Mouse (Mus musculus) embryonic stem cell, embryonic (primary cell): ENCODE results near the gene Cox19.

Experiments
- CTCF ChIA-PET, 4 experiments: fragments of 300-600 bp in 2 of 4; fragments of 350-600 bp in 2 of 4; sonication (Branson Sonifier 250); formaldehyde crosslinking; loops; one replicate each; lab custom pipeline; 2022; ENCODE audit warnings: inconsistent platforms in 2 of 4; lab: Charles Lee
- POLR2A ChIA-PET, 4 experiments: fragments of 300-600 bp in 2 of 4; fragments of 350-600 bp in 2 of 4; sonication (Branson Sonifier 250); formaldehyde crosslinking; loops; one replicate each; lab custom pipeline; 2022; ENCODE audit warnings: antibody characterized with exemption in 4 of 4, inconsistent platforms in 1 of 4; lab: Charles Lee

The Cox19 gene

DNA sequence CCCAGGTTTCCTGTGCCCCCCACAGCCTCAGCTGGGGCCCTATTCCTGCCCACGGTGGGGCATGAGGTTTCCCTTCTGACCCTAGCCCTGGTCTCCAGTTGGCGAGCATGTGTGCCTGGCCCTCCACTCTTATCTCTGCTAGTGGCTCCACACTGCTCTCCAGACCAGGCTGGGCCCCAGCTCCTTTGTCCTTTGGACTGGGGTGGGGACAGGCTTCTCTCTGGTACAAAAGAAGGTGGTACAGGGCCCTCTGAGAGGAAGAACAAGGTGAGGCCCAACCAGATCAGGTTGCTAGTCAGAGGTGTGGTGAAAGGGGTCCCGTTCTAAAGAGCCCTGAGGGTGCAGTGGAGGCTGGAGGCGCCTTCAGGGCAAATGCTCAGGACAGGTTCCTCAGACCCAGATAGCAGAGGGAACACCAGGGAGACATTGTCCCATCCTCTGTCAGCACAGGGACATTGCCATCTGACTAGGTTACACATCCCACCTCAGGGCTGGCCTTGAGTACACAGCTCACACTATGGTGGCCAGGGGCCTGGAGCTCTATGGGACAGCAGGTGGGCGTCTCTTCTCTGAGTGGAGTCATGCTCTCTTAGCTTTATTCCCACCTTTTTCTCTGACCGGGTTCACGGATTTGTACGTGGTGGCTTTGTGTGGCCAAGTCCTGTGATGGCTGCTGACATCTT is 18.5 kb downstream of the Cox19 start:
- CTCF ChIA-PET, result interaction anchor here (0.9 to 5.6 kb wide), 28 partner anchors 8 to 418 kb away, joined by 3 to 114 read pairs (median 6); partner anchors contain the start of genes Cox19 (in 2 of the 4), Cyp2w1 (in 2 of the 4), Get4 (in 1 of the 4) and Zfand2a (in 1 of the 4)
- POLR2A ChIA-PET, result interaction anchor here in 3 of 4 experiments (0.5 to 6.0 kb wide), 17 partner anchors 9 to 252 kb away, joined by 3 to 37 read pairs (median 5); partner anchors contain the start of genes Cox19 (in 2 of the 3), Cyp2w1 (in 2 of the 3) and Get4 (in 1 of the 3)

GRCm38 (mm10) chr5:139331742-139332141 is 19.5 kb downstream of the Cox19 start:
- POLR2A ChIA-PET, result interaction anchor here in 3 of 4 experiments (0.6 to 6.0 kb wide), 23 partner anchors 9 to 1057 kb away, joined by 3 to 37 read pairs (median 4); partner anchors contain the start of genes Cyp2w1 (in 2 of the 3), Cox19 (in 1 of the 3), Get4 (in 1 of the 3) and Gpr146 (in 1 of the 3)
- CTCF ChIA-PET, result interaction anchor here (0.5 to 5.6 kb wide), 60 partner anchors 9 to 1595 kb away, joined by 3 to 114 read pairs (median 4); partner anchors contain the start of genes Cox19 (in 2 of the 4), Cyp2w1 (in 2 of the 4), Dnaaf5 (in 1 of the 4) and Get4 (in 1 of the 4)

DNA sequence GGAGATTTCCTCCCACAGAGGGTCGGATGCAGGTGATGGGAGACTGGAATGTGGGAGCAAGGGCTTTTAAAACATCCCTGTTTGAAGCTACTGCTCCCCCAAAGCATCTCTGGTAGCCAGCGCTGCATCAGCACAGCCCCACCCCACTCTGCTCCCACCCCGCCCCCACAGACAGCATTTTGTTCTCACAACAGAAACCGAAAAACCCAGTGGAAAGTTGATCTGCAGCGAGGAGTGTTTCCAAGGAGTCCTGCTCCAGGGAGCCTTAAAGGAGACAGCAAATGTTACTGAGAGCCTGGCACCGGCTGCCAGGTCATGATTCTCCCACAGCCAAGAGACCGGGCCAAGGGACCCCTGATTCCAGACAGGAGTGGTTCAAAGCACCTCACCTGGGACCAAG is 20.5 kb downstream of the Cox19 start:
- ChIA-PET POLR2A (interaction anchor here in 2 of 4 experiments (0.7 to 6.0 kb wide), 10 partner anchors 8 to 217 kb away, joined by 3 to 37 read pairs (median 6); partner anchors contain the start of gene Cyp2w1 (in 1 of the 2)), CTCF (interaction anchor here (0.6 to 5.6 kb wide), 15 partner anchors 10 to 60 kb away, joined by 3 to 114 read pairs (median 8); partner anchors contain the start of genes Cox19 (in 2 of the 4) and Cyp2w1 (in 2 of the 4))

GRCm38 (mm10) chr5:139327634-139328020 is 23.6 kb downstream of the Cox19 start:
- ChIA-PET POLR2A (interaction anchor here (0.6 to 5.7 kb wide), 19 partner anchors 9 to 402 kb away, joined by 3 to 33 read pairs (median 4); no protein-coding TSS in a partner anchor), CTCF (interaction anchor here (0.6 to 1.7 kb wide), 11 partner anchors 9 to 440 kb away, joined by 3 to 7 read pairs (median 4); no protein-coding TSS in a partner anchor)

DNA sequence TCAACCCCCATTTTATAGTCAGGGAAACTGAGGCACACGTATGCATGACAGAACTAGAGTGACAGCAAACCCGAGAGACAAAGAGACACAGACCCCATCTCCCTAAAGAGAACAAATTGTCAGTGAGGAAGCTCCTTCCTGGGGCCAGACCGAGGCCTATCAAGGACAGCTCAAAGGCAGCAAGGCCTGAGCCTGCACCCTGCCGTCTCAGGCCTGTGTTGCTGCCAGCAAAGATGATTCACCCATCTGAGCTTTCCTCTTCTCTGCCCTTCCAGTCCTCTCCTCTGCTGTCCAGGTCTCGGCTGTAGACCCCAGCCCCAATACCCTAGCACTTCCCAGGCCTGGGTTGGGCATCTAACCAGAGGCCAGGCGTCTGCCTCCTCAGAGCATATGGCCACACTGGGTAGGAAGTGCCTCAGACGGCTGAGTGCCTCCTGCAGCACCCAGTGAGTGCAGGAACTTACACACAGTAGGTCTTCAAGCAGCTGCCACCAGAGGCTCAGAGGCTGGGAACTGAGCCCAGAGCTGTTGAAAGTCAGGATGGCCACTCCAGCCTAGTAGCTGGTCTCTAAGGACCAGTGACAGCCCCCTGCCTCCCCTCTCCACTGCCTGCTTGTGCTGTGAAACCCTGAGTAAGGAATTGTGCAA is 24.1 kb downstream of the Cox19 start:
- CTCF ChIA-PET, result interaction anchor here (0.5 to 2.8 kb wide), 17 partner anchors 10 to 440 kb away, joined by 3 to 11 read pairs (median 4); no protein-coding TSS in a partner anchor
- POLR2A ChIA-PET, result interaction anchor here (0.6 to 5.7 kb wide), 22 partner anchors 7 to 402 kb away, joined by 3 to 33 read pairs (median 4); no protein-coding TSS in a partner anchor

DNA sequence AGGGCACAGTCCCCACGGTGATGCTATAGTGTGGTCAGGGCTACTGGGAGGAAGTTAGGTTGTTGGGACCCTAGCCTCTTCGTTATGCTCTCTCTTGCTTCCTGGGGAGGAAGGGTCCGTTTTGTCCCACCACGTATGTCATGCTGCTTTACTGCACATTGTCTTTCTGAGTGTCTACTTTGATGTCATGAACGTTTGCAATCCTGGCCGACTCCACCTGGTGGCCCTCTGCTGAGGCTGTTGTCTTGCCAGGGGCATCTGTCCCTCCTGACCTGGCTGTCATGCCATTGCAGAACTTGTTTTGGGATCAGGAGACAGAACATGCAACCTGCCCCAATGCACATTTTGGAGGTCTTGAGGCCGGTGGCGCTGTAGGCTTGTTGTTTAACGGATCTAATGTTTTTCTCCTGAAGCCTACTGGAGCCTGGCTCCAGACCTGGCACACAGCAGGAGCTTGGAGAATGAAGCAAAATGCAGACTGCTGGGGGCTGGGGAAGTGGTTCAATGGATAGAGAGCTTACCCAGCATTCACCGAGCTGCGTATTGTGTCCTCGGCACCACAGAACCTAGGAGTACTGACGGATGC is 25.0 kb downstream of the Cox19 start:
- ChIA-PET POLR2A (interaction anchor here (0.7 to 3.1 kb wide), 18 partner anchors 8 to 75 kb away, joined by 3 to 16 read pairs (median 4); partner anchors contain the start of gene Get4 (in 1 of the 4)), CTCF (interaction anchor here (0.5 to 2.8 kb wide), 15 partner anchors 17 to 328 kb away, joined by 3 to 11 read pairs (median 4); no protein-coding TSS in a partner anchor)

DNA sequence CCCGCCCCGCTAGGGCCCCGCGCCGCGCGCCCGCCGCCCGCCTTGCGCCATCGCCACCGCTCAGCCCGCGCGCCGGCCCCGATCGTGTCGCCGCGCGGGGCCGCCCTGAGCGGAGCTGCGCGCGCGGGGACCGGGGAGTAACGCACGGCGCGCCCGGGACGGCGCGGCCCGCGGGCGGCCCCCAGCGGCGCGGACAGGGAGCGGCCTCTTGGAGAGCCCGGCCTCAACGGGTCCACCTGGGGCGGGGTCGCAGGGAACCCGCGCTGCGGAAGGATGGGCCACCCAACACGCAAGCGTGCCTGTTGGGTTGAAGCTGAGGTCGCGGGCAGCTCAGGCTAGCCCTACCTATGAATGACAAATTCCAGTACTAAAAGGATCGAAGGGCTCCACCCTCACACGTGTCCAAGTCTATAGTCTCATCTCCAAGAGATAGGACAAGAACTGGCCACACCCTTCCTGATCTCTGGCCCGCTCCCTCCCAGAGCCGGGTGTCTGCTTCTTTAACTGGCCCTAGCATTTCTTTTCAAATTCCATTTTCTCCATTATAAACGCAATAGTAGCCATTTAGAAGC is 25.7 kb downstream of the Cox19 start, which contains the start of gene Adap1:
Gene Adap1, minus strand, starts transcription at position 228 of the 572 bp plus-strand sequence.
- POLR2A ChIA-PET, result interaction anchor here (0.8 to 3.1 kb wide), 22 partner anchors 8 to 445 kb away, joined by 3 to 16 read pairs (median 4); partner anchors contain the start of genes Get4 (in 2 of the 4) and Pdgfa (in 1 of the 4)
- CTCF ChIA-PET, result interaction anchor here (0.6 to 2.8 kb wide), 16 partner anchors 9 to 327 kb away, joined by 3 to 11 read pairs (median 3); no protein-coding TSS in a partner anchor

- CTCF ChIA-PET, result interaction anchor here (0.5 to 2.8 kb wide), 14 partner anchors 10 to 1713 kb away, joined by 3 to 11 read pairs (median 4); no protein-coding TSS in a partner anchor
Measured at GRCm38 (mm10) chr5:139324691-139325394, 26.4 kb downstream of the Cox19 start.

DNA sequence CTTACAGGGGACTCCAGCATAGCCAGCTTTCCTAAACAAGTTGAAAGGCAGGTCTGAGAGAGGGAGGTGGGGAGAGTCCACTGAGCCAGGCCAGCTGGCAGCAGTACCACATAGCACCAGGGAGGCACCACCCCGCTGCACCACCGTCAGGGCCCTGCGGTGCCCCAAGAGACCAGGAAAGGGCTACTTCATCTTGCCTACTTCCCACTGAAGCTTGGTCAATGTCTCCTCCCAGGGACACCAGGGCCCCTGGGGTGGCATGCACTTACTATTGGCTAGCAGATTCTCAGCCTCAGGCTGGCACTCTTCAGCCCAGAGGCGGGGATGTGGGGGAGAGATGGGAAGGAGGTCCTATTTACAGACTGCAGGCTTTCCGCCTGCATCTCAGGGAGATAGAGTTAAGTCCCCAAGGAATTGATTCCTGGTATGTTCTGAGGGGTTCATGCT is 27.1 kb downstream of the Cox19 start:
- ChIA-PET CTCF (interaction anchor here (0.6 to 2.8 kb wide), 11 partner anchors 10 to 1414 kb away, joined by 3 to 11 read pairs (median 4); no protein-coding TSS in a partner anchor), POLR2A (interaction anchor here (0.6 to 3.1 kb wide), 20 partner anchors 9 to 332 kb away, joined by 3 to 13 read pairs (median 3); no protein-coding TSS in a partner anchor)

More at GRCm38 (mm10) chr5:139324691-139325394, 26.4 kb downstream of the Cox19 start:
- POLR2A ChIA-PET, result interaction anchor here (0.5 to 3.1 kb wide), 28 partner anchors 7 to 446 kb away, joined by 3 to 16 read pairs (median 3); partner anchors contain the start of genes Get4 (in 2 of the 4) and Pdgfa (in 1 of the 4)

GRCm38 (mm10) chr5:139323260-139323924 is 27.8 kb downstream of the Cox19 start:
- ChIA-PET CTCF (interaction anchor here (0.6 to 1.4 kb wide), 12 partner anchors 8 to 1414 kb away, joined by 3 to 6 read pairs (median 3); no protein-coding TSS in a partner anchor), POLR2A (interaction anchor here in 3 of 4 experiments (0.6 to 3.2 kb wide), 12 partner anchors 8 to 332 kb away, joined by 3 to 13 read pairs (median 4); no protein-coding TSS in a partner anchor)

DNA sequence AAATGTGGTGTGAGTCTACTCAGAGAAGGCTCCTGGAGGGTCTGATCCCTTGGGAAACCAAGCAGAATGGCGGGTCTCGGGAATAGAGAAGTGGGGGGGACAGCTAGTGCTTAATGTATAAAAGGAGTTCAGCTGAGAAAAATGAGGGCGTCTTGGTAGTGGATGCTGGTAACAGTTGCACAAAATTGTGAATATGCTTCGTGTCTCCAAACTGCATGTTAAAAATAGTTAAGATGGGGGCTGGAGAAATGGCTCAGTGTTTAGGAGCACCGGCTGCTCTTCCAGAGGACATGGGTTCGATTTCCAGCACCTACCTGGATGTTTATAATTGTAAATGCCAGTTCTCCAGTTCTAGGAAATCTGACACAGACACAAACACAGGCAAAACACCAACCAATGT is 29.9 kb downstream of the Cox19 start:
- POLR2A ChIA-PET, result interaction anchor here in 2 of 4 experiments (1.3 to 3.2 kb wide), 5 partner anchors 8 to 326 kb away, joined by 3 to 8 read pairs (median 4); no protein-coding TSS in a partner anchor
- CTCF ChIA-PET, result interaction anchor here in 2 of 4 experiments (0.5 to 1.1 kb wide), 2 partner anchors 12 to 39 kb away, joined by 3 read pairs; no protein-coding TSS in a partner anchor

DNA sequence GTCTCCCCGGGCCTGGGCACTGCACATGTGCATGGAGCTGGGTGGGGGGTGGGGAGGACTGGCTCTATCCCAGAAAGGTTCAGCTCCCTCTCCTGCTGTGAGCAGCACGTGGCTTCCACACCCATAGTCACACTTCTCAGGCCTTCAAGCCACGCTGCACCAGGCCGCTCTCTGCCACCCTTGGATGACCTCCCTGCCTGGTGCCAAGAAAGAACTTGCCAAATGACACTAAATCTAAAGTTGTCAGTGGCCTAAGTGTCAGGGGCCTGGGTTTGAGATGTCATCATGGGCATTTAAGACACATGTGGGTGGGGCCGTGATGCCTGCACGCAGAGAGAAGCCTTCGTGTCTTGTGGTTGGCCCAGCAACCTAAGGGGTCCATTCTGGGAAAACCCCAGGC is 30.8 kb downstream of the Cox19 start:
- POLR2A ChIA-PET, result interaction anchor here in 3 of 4 experiments (0.6 to 3.7 kb wide), 9 partner anchors 9 to 322 kb away, joined by 3 to 33 read pairs (median 4); partner anchors contain the start of gene Sun1 (in 1 of the 3)
- CTCF ChIA-PET, result interaction anchor here in 3 of 4 experiments (0.6 to 3.6 kb wide), 10 partner anchors 11 to 233 kb away, joined by 3 to 16 read pairs (median 4); no protein-coding TSS in a partner anchor

GRCm38 (mm10) chr5:139317751-139318504 is 33.3 kb downstream of the Cox19 start:
- ChIA-PET POLR2A (interaction anchor here in 3 of 4 experiments (0.6 to 3.7 kb wide), 27 partner anchors 8 to 1101 kb away, joined by 3 to 33 read pairs (median 3); partner anchors contain the start of genes Sun1 (in 2 of the 3), Adap1 (in 1 of the 3), Cyp2w1 (in 1 of the 3) and Dnaaf5 (in 1 of the 3)), CTCF (interaction anchor here (0.6 to 3.6 kb wide), 10 partner anchors 13 to 1663 kb away, joined by 3 to 16 read pairs (median 4); no protein-coding TSS in a partner anchor)
